Mouse (Mus musculus) embryonic facial prominence, embryonic 11.5 days (tissue): Measurements from ENCODE around the gene Ywhae. TPM values are rescaled to one million over a fixed set of nuclear protein-coding genes. Genes with fewer than 3 reads are reported as not detected.

Source experiments
- ATAC-seq: fragments of 200-750 bp; cut with Nextera tagmentation; replicated peaks from 2 replicates; pipeline ENCODE4 v1.8.0; 2017; ENCODE audit warnings: low read depth; ENCODE audit not compliant: insufficient number of reproducible peaks, low FRiP score, low TSS enrichment
- DNase-seq: peaks from one replicate; pipeline ENCODE4 v3.0.0-alpha.2; 2015; ENCODE audit warnings: low spot score
- H3K27ac ChIP-seq: fragments of 300-500 bp; sonication (generic); replicated peaks from 2 replicates; pipeline ENCODE4 v1.5.1; 2014; ENCODE audit warnings: mild to moderate bottlenecking, low read depth, low read length, control low read depth
- H3K27me3 ChIP-seq: fragments of 300-500 bp; sonication (generic); 2 replicates; pipeline ENCODE4 v1.6.1; 2014; ENCODE audit warnings: mild to moderate bottlenecking, low read length, moderate library complexity, mixed read lengths; ENCODE audit not compliant: control insufficient read depth, insufficient read depth
- H3K36me3 ChIP-seq: fragments of 300-500 bp; sonication (generic); replicated peaks from 2 replicates; pipeline ENCODE4 v1.6.1; 2014; ENCODE audit warnings: low read depth, mild to moderate bottlenecking, low read length, moderate library complexity, mixed read lengths; ENCODE audit not compliant: control insufficient read depth, insufficient read depth
- H3K4me1 ChIP-seq: fragments of 300-500 bp; sonication (generic); 2 replicates; pipeline ENCODE4 v1.6.1; 2014; ENCODE audit warnings: low read length, mixed read lengths; ENCODE audit not compliant: control insufficient read depth, insufficient read depth
- H3K4me2 ChIP-seq: fragments of 300-500 bp; sonication (generic); 2 replicates; pipeline ENCODE4 v1.6.1; 2014; ENCODE audit warnings: low read depth, mild to moderate bottlenecking, control low read depth, low read length, moderate library complexity
- H3K4me3 ChIP-seq: fragments of 300-500 bp; sonication (generic); 2 replicates; pipeline ENCODE4 v1.5.1; 2014; ENCODE audit warnings: low read depth, low read length, control low read depth
- H3K9ac ChIP-seq: fragments of 300-500 bp; sonication (generic); replicated peaks from 2 replicates; pipeline ENCODE4 v1.6.1; 2014; ENCODE audit warnings: mild to moderate bottlenecking, control low read depth, low read length
- H3K9me3 ChIP-seq: fragments of 300-500 bp; sonication (generic); replicated peaks from 2 replicates; pipeline ENCODE4 v1.6.1; 2016; ENCODE audit warnings: mild to moderate bottlenecking, low read length, inconsistent platforms, mixed read lengths; ENCODE audit not compliant: control insufficient read depth
- WGBS: fragments of 180-500 bp; shearing (Covaris S2); extraction: QIAGEN DNeasy Blood & Tissue Kit; methylation state at CpG from one replicate; pipeline ENCODE4 v1.1.7; 2014; 5-methylcytosine and 5-hydroxymethylcytosine counted together
- polyA plus RNA-seq: library from polyadenylated mRNA; unstranded; fragments of >200 nt; fragmentation: Nextera tagmentation; extraction: Ambion mirVana; gene quantifications from 2 replicates; pipeline ENCODE4 v1.2.1, GENCODE M21; 2014

The Ywhae gene
- 1,573 and 1,672 TPM in 2 replicates for polyA plus RNA-seq

DNA sequence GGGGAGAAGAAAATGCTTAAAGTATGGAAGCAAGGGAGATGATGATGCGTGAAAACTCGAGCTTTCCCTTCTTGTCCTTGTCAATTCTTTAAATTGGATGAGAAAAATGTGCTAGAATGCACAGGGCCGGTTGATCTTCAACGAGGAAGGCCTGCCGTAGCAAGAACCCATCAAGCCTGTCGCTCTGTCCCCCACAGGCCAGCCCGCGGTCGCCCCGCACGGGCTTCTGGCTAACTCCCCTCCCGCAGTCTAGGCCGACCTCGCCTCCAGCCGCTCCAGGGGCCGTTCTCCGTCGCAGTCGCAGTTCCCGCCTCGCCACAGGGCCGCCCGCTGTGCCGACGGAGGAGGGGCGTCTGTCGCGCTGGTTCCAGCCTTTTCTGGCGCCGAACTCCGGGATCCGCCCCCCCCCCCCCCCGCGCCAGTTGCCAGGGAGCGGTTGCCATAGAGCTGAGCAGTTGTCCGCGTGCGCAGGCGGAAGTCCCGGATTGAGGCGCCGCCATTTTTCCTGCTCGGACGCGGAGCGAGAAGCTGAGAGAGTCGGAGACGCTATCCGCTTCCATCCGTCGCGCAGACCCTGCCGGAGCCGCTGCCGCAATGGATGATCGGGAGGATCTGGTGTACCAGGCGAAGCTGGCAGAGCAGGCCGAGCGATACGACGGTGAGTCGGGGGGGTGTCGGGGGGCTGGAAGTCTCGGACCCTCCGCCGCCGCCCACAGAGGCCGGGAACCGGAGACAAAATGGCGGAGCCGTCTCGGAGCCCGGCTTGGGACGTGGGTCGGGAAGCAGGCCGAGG, at the start of gene Ywhae:
TSS of gene Ywhae (plus strand) at position 436 of the 793 bp plus-strand sequence.
- H3K9me3 ChIP-seq = no peaks in the 10 kb centered on the region
- WGBS = under 1% methylated on average over 73 of the region's 76 CpGs
- DNase-seq = peak; percentile 94
- peak within 1 kb of the TSS; percentile 78 for H3K4me2 ChIP-seq
- peak within 1 kb of the TSS; percentile 100 for H3K9ac ChIP-seq
- peak; percentile 89 for ATAC-seq
- no peaks in the 10 kb centered on the region for H3K27me3 ChIP-seq
- H3K4me3 ChIP-seq = peak within 1 kb of the TSS; percentile 95
- no peaks in the 10 kb centered on the region for H3K36me3 ChIP-seq
- 0 out of 2 replicates have a peak, but pooled peaks cover 4% of the 10 kb centered on the region for H3K4me1 ChIP-seq
- peak within 1 kb of the TSS; percentile 97 for H3K27ac ChIP-seq

DNA sequence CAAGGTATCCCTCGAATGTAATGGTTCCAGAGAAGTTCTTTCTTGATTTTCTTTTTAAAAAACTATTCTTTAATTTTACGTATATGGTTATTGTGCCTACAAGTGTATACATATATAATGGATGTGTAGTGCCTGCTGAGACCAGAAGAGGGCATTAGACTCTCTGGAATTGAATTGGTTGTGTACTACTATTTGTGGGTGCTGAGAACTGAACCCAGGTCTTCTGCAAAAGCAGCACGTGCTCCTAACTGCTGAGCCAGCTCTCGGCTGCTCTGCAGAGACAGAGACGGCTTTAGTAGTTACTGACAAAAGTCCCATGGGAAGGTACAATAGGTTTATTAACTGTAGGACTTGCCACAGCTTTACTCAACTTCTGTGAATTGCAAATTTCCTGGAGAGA, 48.2 kb upstream of the Ywhae start:
- WGBS = 89% methylated on average over 5 of the region's 5 CpGs
- no peaks in the 10 kb centered on the region for H3K9me3 ChIP-seq
- H3K36me3 ChIP-seq = no peaks in the 10 kb centered on the region
- DNase-seq (no peak), ATAC-seq (no peak)
- H3K27me3 ChIP-seq = no peaks in the 10 kb centered on the region
- no peak overlapping the region for H3K27ac ChIP-seq
- H3K4me2 ChIP-seq = no peak overlapping the region
- H3K4me3 ChIP-seq = no peak overlapping the region
- H3K4me1 ChIP-seq = peaks cover 3% of the 10 kb centered on the region; the same call in 1 of the 2 replicates
- H3K9ac ChIP-seq = no peak overlapping the region

DNA sequence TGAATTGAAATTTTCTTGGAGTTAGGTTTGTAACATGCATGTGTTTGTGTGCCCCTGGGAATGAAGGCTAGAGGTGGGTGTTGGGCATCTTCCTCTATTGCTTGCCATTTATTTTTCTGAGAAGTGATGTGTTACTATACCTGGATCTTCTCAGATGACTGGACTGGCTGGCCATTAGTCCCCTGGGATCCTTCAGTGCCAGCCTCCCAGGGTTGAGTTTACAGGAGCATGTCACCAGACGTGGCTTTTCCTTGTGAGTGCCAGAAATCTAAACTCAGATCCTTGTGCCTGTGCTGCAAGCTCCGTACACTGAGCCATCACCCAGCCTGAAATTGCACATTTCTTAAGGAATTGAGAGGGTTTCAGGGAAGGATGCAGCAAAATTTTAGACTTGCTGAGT, 47.7 kb upstream of the Ywhae start:
- Histone ChIP-seq H3K9me3 (no peaks in the 10 kb centered on the region), H3K9ac (no peak overlapping the region), H3K4me2 (no peak overlapping the region), H3K27me3 (no peaks in the 10 kb centered on the region), H3K27ac (no peak overlapping the region), H3K4me3 (no peak overlapping the region), H3K4me1 (peaks cover 3% of the 10 kb centered on the region; the same call in 1 of the 2 replicates), H3K36me3 (no peaks in the 10 kb centered on the region)
- ATAC-seq (no peak), DNase-seq (no peak)
- 75% methylated on average over 2 of the region's 2 CpGs for WGBS

DNA sequence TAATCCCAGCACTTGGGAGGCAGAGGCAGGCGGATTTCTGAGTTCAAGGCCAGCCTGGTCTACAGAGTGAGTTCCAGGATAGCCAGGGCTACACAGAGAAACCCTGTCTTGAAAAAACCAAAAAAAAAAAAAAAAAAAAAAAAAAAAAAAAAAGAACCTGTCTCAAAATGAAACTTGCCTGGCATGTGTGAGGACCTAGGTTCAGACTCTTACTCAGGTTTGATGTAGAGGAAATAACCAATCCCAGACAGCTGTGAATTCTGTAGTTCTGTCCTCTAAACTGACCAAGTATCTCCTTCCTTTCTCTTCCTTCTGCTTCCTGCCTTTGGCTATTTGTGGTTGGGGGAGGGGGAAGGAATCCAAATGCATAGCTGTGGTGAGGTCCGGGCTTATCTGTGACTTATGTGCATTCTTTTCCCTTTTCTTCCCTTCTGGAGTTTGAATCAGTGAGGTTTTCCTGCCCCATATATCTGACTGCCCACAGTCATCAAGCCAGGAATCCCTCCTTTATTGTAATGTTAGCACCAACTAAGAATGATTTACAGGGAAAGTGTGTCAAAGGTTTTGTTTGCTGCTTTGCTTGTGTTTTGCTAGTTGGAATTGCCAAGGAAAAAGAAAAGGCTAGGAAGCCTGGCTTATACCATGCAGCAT, 45.2 kb upstream of the Ywhae start:
- Histone ChIP-seq H3K27me3 (no peaks in the 10 kb centered on the region), H3K9me3 (no peaks in the 10 kb centered on the region), H3K36me3 (peaks cover 3% of the 10 kb centered on the region), H3K4me1 (no peaks in the 10 kb centered on the region), H3K4me2 (no peak overlapping the region), H3K4me3 (no peak overlapping the region), H3K27ac (no peak overlapping the region), H3K9ac (no peak overlapping the region)
- ATAC-seq (no peak), DNase-seq (no peak)
- 72% methylated on average over 2 of the region's 2 CpGs for WGBS

DNA sequence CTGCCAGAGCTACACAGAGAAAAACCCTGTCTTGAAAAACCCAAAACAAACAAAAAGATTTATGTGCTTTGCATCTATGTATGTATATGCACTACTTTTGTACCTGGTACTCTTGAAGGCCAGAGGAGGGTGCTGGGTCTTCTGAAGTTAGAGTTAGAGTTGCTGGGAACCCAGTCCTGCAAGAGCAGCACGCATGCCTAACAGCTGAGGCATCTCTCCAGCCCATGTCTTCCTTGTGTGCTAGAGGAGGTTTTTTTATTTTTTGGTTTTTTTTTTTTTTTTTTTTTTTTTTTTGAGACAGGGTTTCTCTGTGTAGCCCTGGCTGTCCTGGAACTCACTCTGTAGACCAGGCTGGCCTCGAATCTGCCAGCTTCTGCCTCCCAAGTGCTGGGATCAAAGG, 44.5 kb upstream of the Ywhae start:
- Histone ChIP-seq H3K9ac (no peak overlapping the region), H3K9me3 (no peaks in the 10 kb centered on the region), H3K4me1 (no peaks in the 10 kb centered on the region), H3K27ac (no peak overlapping the region), H3K4me3 (no peak overlapping the region), H3K36me3 (peaks cover 3% of the 10 kb centered on the region), H3K4me2 (no peak overlapping the region), H3K27me3 (no peaks in the 10 kb centered on the region)
- DNase-seq = no peak
- ATAC-seq = no peak
- WGBS = 85% methylated on average over 2 of the region's 2 CpGs

DNA sequence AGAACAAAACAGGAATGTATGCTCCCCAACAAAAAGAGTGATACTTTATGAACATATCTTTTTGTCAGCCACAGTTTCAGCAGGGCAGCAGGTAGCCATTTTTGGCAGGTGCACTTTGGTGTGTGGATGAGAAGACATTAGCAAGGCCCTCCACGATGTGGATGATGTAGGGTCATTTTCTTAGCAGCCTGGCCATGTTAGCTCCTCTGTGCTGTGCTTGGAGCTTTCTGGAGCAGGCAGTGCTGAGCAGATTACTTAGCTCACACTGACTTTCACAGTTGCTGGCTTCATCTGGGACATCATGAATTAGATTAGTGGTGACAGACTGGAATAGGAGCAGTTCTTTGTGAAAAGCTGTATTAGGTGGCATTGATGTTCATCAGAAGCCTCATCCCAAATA, 42.7 kb upstream of the Ywhae start:
- H3K36me3 ChIP-seq = peaks cover 8% of the 10 kb centered on the region

DNA sequence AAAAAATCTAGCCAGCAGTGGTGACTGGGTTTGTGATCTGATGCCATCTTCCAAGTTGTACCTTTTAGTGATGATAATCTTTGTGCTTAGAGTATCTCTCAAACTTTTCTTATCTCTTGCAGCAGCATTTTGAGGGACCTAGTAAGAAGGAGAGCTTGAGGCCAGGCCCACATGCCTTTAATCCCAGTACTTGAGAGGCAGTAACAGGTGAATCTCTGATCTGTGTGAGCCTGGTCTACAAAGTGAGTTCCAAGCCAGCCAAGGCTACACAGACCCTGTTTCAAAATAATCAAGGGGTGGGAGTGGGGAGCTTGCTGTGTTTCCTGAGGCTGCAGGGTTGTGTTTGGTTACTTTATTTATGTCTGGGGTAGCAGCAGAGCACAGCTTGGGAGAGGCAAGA, 41.6 kb upstream of the Ywhae start:
- peaks cover 8% of the 10 kb centered on the region for H3K36me3 ChIP-seq
- ATAC-seq (no peak), DNase-seq (no peak)
- no peak overlapping the region for H3K27ac ChIP-seq
- H3K4me3 ChIP-seq = no peak overlapping the region
- H3K27me3 ChIP-seq = no peaks in the 10 kb centered on the region
- no peak overlapping the region for H3K4me2 ChIP-seq
- no peaks in the 10 kb centered on the region for H3K4me1 ChIP-seq
- H3K9me3 ChIP-seq = no peaks in the 10 kb centered on the region
- H3K9ac ChIP-seq = no peak overlapping the region

More for the DNA sequence above, 42.7 kb upstream of the Ywhae start:
- H3K4me2 ChIP-seq = no peak overlapping the region
- no peaks in the 10 kb centered on the region for H3K27me3 ChIP-seq
- H3K9ac ChIP-seq = no peak overlapping the region
- 88% methylated on average over 1 of the region's 1 CpGs for WGBS
- H3K4me3 ChIP-seq = no peak overlapping the region
- no peak overlapping the region for H3K27ac ChIP-seq
- H3K9me3 ChIP-seq = no peaks in the 10 kb centered on the region
- DNase-seq (no peak), ATAC-seq (no peak)
- no peaks in the 10 kb centered on the region for H3K4me1 ChIP-seq

DNA sequence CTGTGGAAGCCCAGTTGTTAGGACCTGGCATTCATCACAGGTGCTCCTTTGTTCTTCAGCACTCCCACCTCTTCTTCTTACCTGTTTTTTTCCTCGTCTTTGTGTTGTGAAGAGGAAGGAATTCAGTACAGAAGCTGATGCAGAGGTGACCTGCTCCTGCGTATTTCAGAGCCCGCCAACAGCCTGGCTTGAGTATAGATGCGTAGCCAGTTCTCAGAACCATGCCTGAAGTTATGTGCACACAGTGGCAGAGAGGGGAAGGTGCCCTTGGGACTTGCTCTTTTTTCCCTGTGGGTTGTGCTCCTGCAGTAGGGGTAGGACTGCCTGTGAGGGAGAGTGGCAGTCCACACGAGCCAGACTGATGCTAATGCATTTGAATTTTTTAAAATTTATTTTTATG, 39.1 kb upstream of the Ywhae start:
- 92% methylated on average over 5 of the region's 5 CpGs for WGBS
- no peak overlapping the region for H3K4me2 ChIP-seq
- ATAC-seq (no peak), DNase-seq (no peak)
- no peaks in the 10 kb centered on the region for H3K27me3 ChIP-seq
- H3K36me3 ChIP-seq = peaks cover 8% of the 10 kb centered on the region
- no peak overlapping the region for H3K27ac ChIP-seq
- no peak overlapping the region for H3K4me3 ChIP-seq
- H3K9me3 ChIP-seq = no peaks in the 10 kb centered on the region
- H3K9ac ChIP-seq = no peak overlapping the region
- no peaks in the 10 kb centered on the region for H3K4me1 ChIP-seq
